Mouse (Mus musculus) spleen, embryonic (tissue): ENCODE measurements at regions not wholly inside any gene's neighbourhood (a gene's known extent, or its start where the extent isn't known, plus 50 kb on each side); places are given as distances from the start of the nearest gene placed in this dataset.

Experiments
- CTCF ChIA-PET: fragments of 350-600 bp; sonication (Branson Sonifier 250); formaldehyde crosslinking; loops from one replicate; lab custom pipeline; 2022; lab: Charles Lee

DNA sequence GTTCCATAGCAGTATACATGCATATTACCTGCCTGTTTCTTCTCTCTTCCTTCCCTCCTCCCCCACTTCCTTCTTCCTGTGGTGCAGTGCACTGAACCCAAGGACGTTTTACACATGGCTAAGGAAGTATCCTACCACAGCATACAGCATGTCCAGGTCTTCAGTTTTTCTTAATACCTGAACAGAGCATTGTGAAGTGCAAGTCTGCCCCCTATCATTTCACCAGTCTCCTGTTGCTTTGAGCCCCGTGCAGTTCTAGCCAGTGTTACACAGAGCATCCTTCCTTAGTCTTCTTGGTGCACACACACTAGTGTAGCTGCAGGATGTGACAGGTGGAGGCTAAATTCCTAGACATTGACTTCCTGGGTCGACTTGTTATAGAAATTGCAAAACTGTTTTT, 53.7 kb upstream of the Foxb1 start:
- CTCF ChIA-PET, result no interaction called here

DNA sequence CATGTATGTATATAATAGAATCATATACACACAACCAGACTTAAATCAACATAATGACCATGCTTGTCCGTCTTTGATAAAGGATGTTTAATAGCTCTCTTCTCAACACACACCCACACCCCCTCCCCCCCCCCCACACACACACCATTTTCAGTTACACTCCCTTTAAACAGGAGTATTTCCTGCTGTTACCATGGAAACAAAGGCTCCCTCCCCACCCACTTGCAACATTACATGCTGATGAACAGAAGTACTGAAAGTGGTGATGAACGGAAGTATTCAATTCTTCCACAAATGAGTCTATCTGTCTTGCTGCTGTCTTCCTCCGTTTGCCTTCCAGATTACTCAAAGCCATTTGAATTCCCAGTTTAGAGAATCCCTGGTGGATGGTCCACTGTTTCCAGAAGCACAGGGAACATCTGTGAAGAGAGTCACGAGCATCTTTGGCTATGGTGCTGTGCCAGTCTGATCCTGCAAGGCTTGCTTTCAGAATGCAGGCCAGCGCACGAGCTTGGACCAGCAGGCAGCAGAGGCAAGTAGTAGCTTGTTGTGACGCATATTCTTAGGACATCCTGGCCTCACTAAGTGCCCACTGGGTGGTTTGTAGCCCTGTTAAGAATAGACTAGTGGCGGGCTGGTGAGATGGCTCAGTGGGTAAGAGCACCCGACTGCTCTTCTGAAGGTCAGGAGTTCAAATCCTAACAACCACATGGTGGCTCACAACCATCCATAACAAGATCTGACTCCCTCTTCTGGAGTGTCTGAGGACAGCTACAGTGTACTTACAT, 62.6 kb upstream of the Foxb1 start:
- CTCF ChIA-PET, result no interaction called here

DNA sequence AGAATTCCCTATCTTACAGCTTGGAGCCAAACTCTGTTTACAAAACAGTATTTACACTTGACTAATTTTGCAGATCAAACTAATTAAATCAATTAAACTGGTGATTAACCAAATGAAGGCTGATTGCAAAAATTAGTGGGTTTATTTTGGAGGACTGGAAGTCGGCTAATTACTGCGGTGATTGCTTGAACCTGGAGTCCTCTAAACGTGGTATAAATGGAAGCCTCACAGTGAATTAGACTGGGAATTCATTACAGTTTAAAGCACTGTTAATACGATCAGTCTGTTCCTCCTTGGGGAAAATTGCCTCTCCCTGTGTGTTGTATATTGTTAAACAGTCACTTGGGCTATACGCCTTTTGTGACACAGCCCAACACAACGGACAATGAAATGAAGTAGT, 67.7 kb upstream of the Foxb1 start:
- CTCF ChIA-PET, result no interaction called here

DNA sequence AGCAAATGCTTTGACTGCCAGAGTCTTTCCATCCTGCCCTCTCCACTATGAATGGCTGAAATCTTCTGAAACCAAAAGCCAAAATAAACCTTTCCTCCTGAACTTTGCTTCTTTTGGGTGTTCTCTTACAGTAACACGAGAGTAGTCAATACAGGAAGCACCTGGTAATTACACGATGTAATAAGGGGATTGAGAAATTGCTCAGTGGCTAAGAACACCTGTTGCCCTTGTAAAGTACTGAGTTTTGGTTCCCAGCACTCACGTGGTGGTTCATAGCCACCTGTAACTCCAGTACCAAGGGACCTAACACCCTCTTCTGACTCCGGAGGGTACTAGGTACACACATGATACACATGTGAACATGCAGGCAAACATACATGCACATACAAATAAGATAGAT, 74.7 kb upstream of the Foxb1 start:
- CTCF ChIA-PET, result no interaction called here

DNA sequence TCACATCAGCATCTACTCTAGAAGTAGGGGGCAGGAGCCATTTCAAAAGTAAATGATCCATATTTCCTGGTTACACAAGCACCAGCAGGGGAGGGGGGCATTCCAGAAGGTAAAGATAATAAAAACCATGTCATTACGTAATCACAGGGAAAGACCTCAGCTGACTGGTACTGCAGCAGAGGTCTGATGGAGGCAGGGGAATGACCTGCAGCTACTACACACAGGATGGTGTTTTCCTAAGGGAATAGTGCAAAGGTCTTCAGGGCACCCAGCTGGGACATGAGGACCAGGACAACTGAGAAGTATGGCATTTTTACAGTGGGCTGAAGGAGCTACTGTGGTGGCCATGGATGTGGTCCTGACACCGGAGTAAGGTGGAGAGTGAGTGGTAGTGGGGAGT, 78.5 kb upstream of the Foxb1 start:
- CTCF ChIA-PET, result no interaction called here

DNA sequence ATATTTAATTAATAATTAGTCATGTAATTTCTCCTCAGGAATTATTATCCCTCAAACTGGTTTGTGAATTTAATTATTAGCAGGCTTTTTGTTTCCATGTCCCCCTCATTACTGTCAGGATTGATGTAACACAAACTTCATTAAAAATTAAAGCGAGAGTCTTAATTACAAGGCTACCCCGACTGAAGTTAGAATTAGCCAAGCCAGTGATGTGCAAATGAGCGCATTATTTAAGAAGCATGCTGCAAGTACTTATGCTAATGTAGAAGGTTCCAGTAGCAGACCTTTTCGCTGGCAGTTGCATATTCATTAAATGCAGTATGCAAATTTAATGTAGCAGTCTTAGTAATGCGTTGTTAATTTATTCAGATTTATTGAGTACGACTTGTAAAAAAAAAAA, 84.0 kb upstream of the Foxb1 start:
- CTCF ChIA-PET, result no interaction called here

DNA sequence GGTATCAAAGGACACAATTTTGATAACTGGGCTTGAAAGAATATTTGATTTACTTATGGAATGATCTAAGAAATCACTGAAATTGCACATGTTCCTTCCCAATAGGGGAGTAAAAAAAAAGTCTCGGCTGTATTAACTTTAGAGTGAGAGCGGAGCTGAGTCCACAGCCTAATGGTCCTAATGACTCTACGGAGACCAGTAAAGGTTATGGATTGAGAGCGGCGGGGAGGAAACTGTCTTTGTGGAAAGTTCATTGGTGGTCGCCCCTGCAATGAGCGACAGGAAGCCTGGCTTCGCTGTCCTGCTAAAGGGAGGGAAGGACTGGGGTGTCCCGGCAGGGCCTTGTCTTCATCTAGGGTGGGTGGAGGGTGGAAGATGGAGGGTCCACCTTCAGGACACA, 84.5 kb upstream of the Foxb1 start:
- CTCF ChIA-PET, result no interaction called here

DNA sequence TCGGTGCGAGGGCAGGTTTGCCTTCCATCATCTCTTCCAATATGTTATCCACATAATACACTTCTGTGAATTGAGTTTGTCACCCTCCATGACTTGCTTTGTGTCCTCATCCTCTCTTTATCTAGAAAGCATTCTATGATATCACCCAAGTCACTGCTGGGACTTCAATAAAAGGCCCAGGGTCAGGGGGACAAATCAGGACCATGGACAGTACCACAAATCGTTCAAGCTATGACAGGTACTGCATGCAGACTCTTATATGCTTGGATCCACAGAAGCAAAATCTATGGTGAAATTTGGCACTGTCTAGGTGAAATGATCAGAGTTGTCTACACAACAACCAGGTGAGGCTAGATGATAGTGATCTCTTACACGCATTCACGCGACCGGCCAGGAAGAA, 95.9 kb upstream of the Foxb1 start:
- CTCF ChIA-PET, result no interaction called here

DNA sequence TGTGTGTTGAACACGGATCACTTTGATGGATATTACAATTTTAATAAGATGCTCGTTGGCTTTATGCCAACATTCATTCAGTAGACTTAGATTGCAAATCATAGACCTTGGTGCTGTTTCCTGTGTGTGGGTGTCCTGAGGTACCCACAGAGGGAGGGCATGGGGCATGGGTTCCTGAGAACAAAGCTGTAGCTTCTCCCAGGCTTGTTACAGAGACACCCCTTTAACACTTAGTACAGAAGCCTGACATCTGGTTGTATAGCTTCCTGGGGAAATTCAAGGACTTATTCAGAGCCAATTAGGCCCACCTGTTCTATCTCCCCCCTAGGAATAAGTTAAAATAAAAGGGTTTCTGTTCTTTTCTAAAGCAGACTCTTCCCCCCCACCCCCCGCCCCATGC, 97.9 kb upstream of the Foxb1 start:
- CTCF ChIA-PET, result interaction anchor here (0.6 kb wide), 1 partner anchor 236 kb away, joined by 3 read pairs; no protein-coding TSS in a partner anchor

DNA sequence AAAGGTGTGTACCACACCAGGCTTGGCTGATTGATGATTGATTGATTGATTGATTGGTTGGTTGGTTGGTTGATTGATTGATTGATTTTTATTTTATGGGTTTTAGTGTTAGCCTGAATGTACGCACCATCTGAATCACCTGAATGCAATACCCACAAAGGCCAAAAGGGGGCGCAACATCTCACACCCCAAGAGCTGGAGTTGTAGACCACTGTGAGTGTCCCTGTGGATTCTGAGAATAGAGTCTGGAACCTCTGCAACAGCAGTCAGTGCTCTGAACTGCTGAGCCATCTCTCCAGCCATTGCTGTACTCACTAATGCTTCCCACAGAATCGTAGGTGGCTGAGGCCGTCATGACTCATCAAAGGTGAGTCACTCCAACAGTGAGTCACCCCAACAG, 109.4 kb upstream of the Foxb1 start:
- CTCF ChIA-PET, result no interaction called here

DNA sequence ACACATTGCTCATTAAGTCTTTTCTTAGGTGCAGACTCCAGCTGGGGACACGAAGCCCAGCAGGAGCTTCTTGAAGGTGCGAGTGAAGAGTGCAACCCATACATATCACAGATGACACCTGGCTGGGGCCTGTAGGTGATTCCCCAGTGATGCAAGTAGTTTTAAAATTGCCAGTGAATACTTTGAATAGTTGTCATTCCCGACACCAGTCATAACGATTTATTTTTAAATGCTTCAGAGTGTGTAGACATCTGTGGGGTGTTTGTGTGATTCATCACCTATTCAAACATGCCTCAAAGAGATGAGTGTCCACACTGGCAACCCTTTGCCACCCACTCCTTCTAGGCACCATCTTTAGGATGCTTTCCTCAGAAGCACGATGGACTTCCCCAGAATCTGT, 102.9 kb upstream of the Bnip2 start:
- CTCF ChIA-PET, result interaction anchor here (0.6 kb wide), 1 partner anchor 19 kb away, joined by 4 read pairs; no protein-coding TSS in a partner anchor

DNA sequence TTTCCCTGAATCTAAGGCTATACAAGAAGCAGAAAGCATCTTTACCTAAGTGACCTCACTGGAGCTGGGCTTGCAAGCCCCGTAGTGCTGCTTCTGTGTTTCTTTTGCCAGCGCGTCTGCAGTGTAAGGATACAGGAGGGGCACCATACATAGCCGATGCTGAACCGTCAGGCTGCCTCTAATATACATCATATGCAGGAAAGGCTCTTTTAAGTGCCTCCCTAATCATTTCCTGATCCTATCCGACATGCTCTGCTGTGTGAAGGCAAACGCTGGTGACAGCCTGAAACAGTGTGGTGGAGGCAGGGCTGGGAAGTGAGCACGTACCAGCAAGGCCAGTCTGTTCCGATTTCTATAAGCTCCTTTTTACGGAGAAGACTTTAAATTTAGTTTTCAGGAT, 91.2 kb upstream of the Bnip2 start:
- CTCF ChIA-PET, result no interaction called here

DNA sequence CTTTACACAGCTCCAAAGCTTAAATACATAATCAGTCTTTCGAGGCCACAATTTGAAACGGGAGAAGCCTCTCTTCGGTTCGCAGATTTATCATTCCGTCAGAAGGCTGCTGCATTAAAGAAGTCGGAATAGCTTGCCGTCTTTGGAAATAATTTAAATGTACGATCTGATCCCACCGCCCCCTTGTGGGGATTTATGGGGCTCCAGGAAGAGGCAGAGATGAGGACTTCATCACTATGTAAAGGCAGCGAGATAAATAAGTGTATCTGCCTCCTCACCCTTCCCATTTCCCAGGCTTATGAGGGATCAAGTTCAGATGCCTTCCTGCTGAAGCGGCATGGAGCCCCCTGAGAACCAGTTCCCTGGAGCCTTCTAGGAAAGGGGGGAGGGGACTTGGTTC, 89.9 kb upstream of the Bnip2 start:
- CTCF ChIA-PET, result no interaction called here

DNA sequence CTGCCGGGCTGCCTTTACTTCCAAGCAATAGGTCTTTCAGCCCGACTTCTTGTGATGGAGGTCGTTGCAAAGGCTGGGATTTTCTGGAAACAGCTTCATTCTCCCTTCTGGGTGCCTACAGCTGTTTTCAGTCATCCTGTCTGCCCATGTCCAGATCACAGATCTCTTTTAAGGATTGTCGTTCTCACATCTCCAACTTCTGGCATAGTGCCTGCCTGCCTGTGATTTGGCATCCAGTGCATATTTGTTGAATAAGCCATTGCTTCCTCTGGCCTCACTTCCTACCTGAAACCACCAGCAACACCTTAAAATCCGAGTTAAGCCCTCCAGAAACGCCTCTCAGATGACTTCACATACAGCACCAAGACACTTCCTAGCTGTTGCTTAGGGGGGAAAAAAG, 88.4 kb upstream of the Bnip2 start:
- CTCF ChIA-PET, result no interaction called here

DNA sequence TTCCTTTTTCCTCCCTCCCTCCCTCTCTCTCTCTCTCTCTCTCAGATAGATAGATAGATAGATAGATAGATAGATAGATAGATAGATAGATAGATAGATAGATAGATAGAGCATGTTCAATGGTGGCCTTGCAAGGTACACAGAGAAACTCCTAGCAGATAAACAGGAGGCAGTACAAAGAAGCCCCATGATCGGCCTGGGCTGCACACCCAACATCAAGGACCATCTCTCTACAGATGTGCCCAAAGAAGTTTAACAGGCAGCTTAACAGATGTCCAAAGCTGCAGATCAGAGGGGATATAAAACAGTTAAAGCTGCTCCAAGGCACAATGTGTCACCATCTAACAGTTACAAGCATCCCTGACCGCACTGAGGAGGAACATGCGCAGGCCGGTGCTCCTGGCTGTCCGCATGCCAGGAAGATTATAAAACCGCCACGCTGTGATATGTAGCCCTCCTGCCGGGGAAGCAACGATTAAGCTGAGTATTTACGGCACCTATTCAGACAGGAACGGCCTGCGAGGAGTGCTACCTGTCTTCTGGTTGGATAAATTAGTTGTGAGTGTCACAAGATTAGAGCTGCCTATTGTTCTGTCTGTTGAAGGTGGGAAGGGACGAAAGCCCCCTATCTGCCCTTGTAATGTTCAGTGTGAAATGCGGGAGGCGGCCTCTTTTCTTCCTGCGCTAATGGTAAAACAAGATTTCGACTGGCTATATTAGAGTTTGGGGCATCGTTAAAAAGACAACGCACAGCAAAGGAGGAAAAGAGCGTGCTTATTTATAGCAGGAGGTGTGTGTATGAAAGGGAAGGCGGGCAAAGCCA, 81.9 kb upstream of the Bnip2 start:
- CTCF ChIA-PET, result no interaction called here

DNA sequence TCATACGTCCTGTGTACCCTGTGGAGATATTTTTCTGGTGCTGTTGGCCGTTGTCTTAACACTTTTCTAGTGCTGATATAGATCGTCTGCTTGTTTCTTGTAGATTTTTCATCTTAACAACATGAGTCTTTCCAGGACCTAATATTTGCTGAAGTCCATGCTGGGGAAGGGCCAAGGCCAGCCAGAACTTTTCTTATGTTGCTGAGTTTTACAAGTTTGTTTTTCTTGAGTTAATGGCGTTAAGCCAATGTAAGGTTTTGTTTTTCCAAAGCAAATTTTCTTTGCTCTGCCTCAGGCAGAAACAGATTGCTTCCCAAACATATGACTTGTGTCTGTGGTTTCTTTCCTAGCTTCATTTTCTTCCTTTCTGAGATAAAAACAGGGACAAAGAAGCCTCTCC, 78.6 kb upstream of the Bnip2 start:
- CTCF ChIA-PET, result no interaction called here

DNA sequence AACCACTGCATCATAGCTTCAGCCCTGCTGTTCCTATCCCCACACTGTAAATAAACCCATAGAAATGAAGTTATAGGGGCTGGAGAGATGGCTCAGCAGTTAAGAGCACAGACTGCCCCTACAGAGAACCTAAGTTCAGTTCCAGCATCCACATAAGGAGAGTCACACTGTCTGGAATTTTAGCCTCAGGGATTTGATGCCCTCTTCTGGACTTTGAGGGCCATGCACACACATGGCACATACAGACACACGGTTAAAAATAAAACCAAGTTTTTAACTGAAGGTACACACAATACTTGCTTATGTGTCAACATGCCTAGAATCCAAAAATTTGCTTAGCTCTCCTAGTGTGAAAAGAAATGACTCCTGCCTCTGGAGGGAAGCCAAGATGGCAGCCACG, 61.1 kb upstream of the Bnip2 start:
- CTCF ChIA-PET, result no interaction called here

DNA sequence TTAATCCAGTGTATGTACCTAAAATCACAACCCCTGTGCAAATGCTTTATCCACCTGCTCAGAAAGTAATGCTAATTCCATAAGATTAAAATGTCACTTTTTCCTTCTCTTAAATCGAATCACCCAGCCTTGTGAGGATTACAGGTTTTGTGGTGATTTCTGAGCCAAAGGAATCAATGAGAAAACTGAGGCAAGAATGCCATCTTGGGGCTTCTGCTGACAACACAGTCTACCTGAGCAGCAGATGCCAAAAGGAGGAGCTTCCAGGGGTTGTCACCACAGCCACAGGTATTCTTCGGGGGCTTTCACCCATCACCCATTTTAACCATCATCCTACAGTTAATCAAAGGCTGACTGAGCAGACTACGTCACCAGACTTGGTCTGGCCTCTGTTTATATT, 51.4 kb upstream of the Bnip2 start:
- CTCF ChIA-PET, result no interaction called here
